16 mouse cellular contexts compared by ENCODE assay signal in genomic region chr4:32289845-32290244, GRCm38 (mm10). TPM values are rescaled to one million over a fixed set of nuclear protein-coding genes. Genes with fewer than 3 reads are reported as not detected.
DNase-seq lines count a peak whose midpoint lies in the region; ATAC-seq lines count a peak whose summit lies in the region.
"Had no signal": no experiment of that assay in that cellular context is flagged by ENCODE, and none has a peak within 500 bp of the region (broad histone marks: within the 10 kb centered on the region; RNA-seq: fewer than 3 reads in every experiment).

No protein-coding gene starts in this region.

- H3K36me3 ChIP-seq in heart, embryonic 15.5 days: no peaks in the 10 kb centered on the region
- H3K36me3 ChIP-seq in lung, embryonic 16.5 days (ENCODE audit: control insufficient read depth, insufficient read depth, low read length): no peaks in the 10 kb centered on the region
- peaks cover 7% of the 10 kb centered on the region; the same call in 1 of the 2 replicates for H3K36me3 ChIP-seq in embryonic facial prominence, embryonic 10.5 days (replicated peaks)
- no peaks in the 10 kb centered on the region for H3K36me3 ChIP-seq in intestine, embryonic 16.5 days (ENCODE audit: control insufficient read depth, insufficient read depth, low read length)

- H3K27ac ChIP-seq in heart, embryonic 15.5 days: peak overlapping the region; percentile 71
- H3K27ac ChIP-seq in lung, embryonic 16.5 days (ENCODE audit: low read length): peak overlapping the region; percentile 40; the same call in 1 of the 2 replicates
- H3K27ac ChIP-seq in embryonic facial prominence, embryonic 10.5 days (replicated peaks): peak overlapping the region; percentile 74; the same call in 1 of the 2 replicates
- H3K27ac ChIP-seq in intestine, embryonic 16.5 days (ENCODE audit: low read length): 0 out of 2 replicates have a peak overlapping the region, but pooled peaks have one; percentile 58
- H3K27ac ChIP-seq: neural tube, embryonic 12.5 days had no signal

- H3K9me3 ChIP-seq in heart, embryonic 15.5 days (replicated peaks): no peaks in the 10 kb centered on the region
- no peaks in the 10 kb centered on the region for H3K9me3 ChIP-seq in lung, embryonic 16.5 days (ENCODE audit: control insufficient read depth, low read length)
- H3K9me3 ChIP-seq in embryonic facial prominence, embryonic 10.5 days: no peaks in the 10 kb centered on the region
- no peaks in the 10 kb centered on the region for H3K9me3 ChIP-seq in intestine, embryonic 16.5 days (ENCODE audit: control insufficient read depth, low read length)
- H3K9me3 ChIP-seq: neural tube, embryonic 12.5 days had no signal

- H3K9ac ChIP-seq in heart, embryonic 15.5 days: no peak overlapping the region
- no peak overlapping the region for H3K9ac ChIP-seq in lung, embryonic 16.5 days (ENCODE audit: low read length)
- H3K9ac ChIP-seq in intestine, embryonic 16.5 days (ENCODE audit: low read depth, low read length): no peak overlapping the region
- H3K9ac ChIP-seq: neural tube, embryonic 12.5 days had no signal

- WGBS in heart, embryonic 15.5 days: 58% methylated on average over 6 of the region's 6 CpGs
- WGBS in lung, embryonic 16.5 days: 62% methylated on average over 6 of the region's 6 CpGs
- WGBS in embryonic facial prominence, embryonic 10.5 days: 77% methylated on average over 6 of the region's 6 CpGs
- WGBS in intestine, embryonic 16.5 days: 63% methylated on average over 6 of the region's 6 CpGs

- no peak overlapping the region for H3K4me3 ChIP-seq in heart, embryonic 15.5 days
- no peak overlapping the region for H3K4me3 ChIP-seq in lung, embryonic 16.5 days (ENCODE audit: low read length)
- H3K4me3 ChIP-seq in embryonic facial prominence, embryonic 10.5 days: no peak overlapping the region
- no peak overlapping the region for H3K4me3 ChIP-seq in intestine, embryonic 16.5 days (ENCODE audit: low read length)
- H3K4me3 ChIP-seq: neural tube, embryonic 12.5 days had no signal

- H3K4me1 ChIP-seq in heart, embryonic 15.5 days (replicated peaks): peaks cover 48% of the 10 kb centered on the region
- peaks cover 51% of the 10 kb centered on the region for H3K4me1 ChIP-seq in lung, embryonic 16.5 days (replicated peaks; ENCODE audit: control insufficient read depth, insufficient read depth, low read length)
- H3K4me1 ChIP-seq in embryonic facial prominence, embryonic 10.5 days: peaks cover 73% of the 10 kb centered on the region
- H3K4me1 ChIP-seq in intestine, embryonic 16.5 days (ENCODE audit: control insufficient read depth, insufficient read depth, low read length): peaks cover 25% of the 10 kb centered on the region

- no peak overlapping the region for H3K4me2 ChIP-seq in heart, embryonic 15.5 days
- no peak overlapping the region for H3K4me2 ChIP-seq in lung, embryonic 16.5 days (ENCODE audit: low read depth, low read length)
- no peak overlapping the region for H3K4me2 ChIP-seq in intestine, embryonic 16.5 days (ENCODE audit: low read depth, low read length)
- H3K4me2 ChIP-seq: heart, embryonic 11.5 days; neural tube, embryonic 12.5 days had no signal

- no peaks in the 10 kb centered on the region for H3K27me3 ChIP-seq in heart, embryonic 15.5 days
- H3K27me3 ChIP-seq in lung, embryonic 16.5 days (ENCODE audit: control insufficient read depth, insufficient read depth, low read depth, low read length): no peaks in the 10 kb centered on the region
- no peaks in the 10 kb centered on the region for H3K27me3 ChIP-seq in embryonic facial prominence, embryonic 10.5 days (replicated peaks; ENCODE audit: low read depth, poor library complexity, severe bottlenecking)
- H3K27me3 ChIP-seq in intestine, embryonic 16.5 days (replicated peaks; ENCODE audit: control insufficient read depth, insufficient read depth, low read length): no peaks in the 10 kb centered on the region
- H3K27me3 ChIP-seq: CH12.LX; neural tube, embryonic 12.5 days had no signal

- DNase-seq in heart, adult 18-20 months: no peak
- no peak for DNase-seq in lung, postnatal 36 days
- no peak for DNase-seq in embryonic facial prominence, embryonic 10.5 days (ENCODE audit: low spot score)
- DNase-seq in urinary bladder, adult 18-20 months (ENCODE audit: low spot score in 2 of 2): no peak
- no peak for DNase-seq in urinary bladder, postnatal 10 days (ENCODE audit: low spot score)
- DNase-seq: adrenal gland, postnatal 14 days; cerebellum, adult 8-10 months; kidney, postnatal 10 days had no signal

- no peak for ATAC-seq in heart, embryonic 15.5 days (replicated peaks; ENCODE audit: insufficient number of reproducible peaks, insufficient read depth, low FRiP score, low read depth)
- ATAC-seq in lung, embryonic 16.5 days (ENCODE audit: low read depth): no peak
- ATAC-seq in intestine, embryonic 16.5 days: no peak
- ATAC-seq: forebrain, embryonic 14.5 days; inflammation-experienced regulatory T-cells, adult 6 months had no signal

RNA-seq across cellular contexts. Expression of gene Bach2, which starts 51.2 kb away (rescaled TPM):
- 5.0 and 5.4 TPM in 2 replicates for polyA plus RNA-seq in heart, embryonic 15.5 days (2015; fragmentation: Nextera tagmentation; extraction: Ambion mirVana)
- total RNA-seq in heart, adult 18-20 months (2021): 1 to 10 TPM; 4.2 to 6.2 TPM
- 6.7 and 7.7 TPM in 2 replicates for polyA plus RNA-seq in lung, embryonic 16.5 days (2015; fragmentation: Nextera tagmentation; extraction: Ambion mirVana)
- polyA plus RNA-seq in embryonic facial prominence, embryonic 10.5 days (2016; fragmentation: Nextera tagmentation; extraction: Ambion mirVana): 12.2 and 12.4 TPM in 2 replicates
- 2.4 and 3.2 TPM in 2 replicates for polyA plus RNA-seq in intestine, embryonic 16.5 days (2015; fragmentation: Nextera tagmentation; extraction: Ambion mirVana)
- total RNA-seq: CH12.LX had no signal
